Mouse (Mus musculus) heart, embryonic 16.5 days (tissue): ENCODE data around the gene Gm28305. TPM values are rescaled to one million over a fixed set of nuclear protein-coding genes. Genes with fewer than 3 reads are reported as not detected.

Experiments
- ATAC-seq: fragments of 200-750 bp; cut with Nextera tagmentation; replicated peaks from 2 replicates; pipeline ENCODE4 v1.8.0; 2017; ENCODE audit warnings: moderate number of reproducible peaks; ENCODE audit not compliant: insufficient read depth, low FRiP score; ENCODE audit errors: extremely low read depth
- H3K27ac ChIP-seq: fragments of 300-500 bp; sonication (generic); 2 replicates; pipeline ENCODE4 v1.5.1; 2014; ENCODE audit warnings: mild to moderate bottlenecking, low read length, control low read depth, moderate library complexity
- H3K27me3 ChIP-seq: fragments of 300-500 bp; sonication (generic); 2 replicates; pipeline ENCODE4 v1.6.1; 2014; ENCODE audit warnings: low read length, mixed read lengths; ENCODE audit not compliant: control insufficient read depth, insufficient read depth
- H3K36me3 ChIP-seq: fragments of 300-500 bp; sonication (generic); 2 replicates; pipeline ENCODE4 v1.6.1; 2014; ENCODE audit not compliant: control insufficient read depth, insufficient read depth
- H3K4me1 ChIP-seq: fragments of 300-500 bp; sonication (generic); 2 replicates; pipeline ENCODE4 v1.6.1; 2014; ENCODE audit warnings: low read length, mixed read lengths; ENCODE audit not compliant: control insufficient read depth, insufficient read depth
- H3K4me2 ChIP-seq: fragments of 300-500 bp; sonication (generic); 2 replicates; pipeline ENCODE4 v1.6.1; 2014; ENCODE audit warnings: low read depth, mild to moderate bottlenecking, control low read depth, low read length
- H3K4me3 ChIP-seq: fragments of 300-500 bp; sonication (generic); 2 replicates; pipeline ENCODE4 v1.5.1; 2014; ENCODE audit warnings: mild to moderate bottlenecking, control low read depth, low read length
- H3K9ac ChIP-seq: fragments of 300-500 bp; sonication (generic); 2 replicates; pipeline ENCODE4 v1.6.1; 2014; ENCODE audit warnings: low read length, control low read depth
- H3K9me3 ChIP-seq: fragments of 300-500 bp; sonication (generic); replicated peaks from 2 replicates; pipeline ENCODE4 v1.6.1; 2016; ENCODE audit warnings: low read length; ENCODE audit not compliant: control insufficient read depth
- WGBS: fragments of 180-500 bp; shearing (Covaris S2); extraction: QIAGEN DNeasy Blood & Tissue Kit; methylation state at CpG from one replicate; pipeline ENCODE4 v1.1.7; 2014; 5-methylcytosine and 5-hydroxymethylcytosine counted together
- polyA plus RNA-seq: library from polyadenylated mRNA; unstranded; fragments of >200 nt; fragmentation: Nextera tagmentation; extraction: Ambion mirVana; gene quantifications from 2 replicates; pipeline ENCODE4 v1.2.1, GENCODE M21; 2015

Gene Gm28305
- not detected in 2 replicates for polyA plus RNA-seq

GRCm38 (mm10) chr9:104040362-104040761 lies at the start of gene Gm28305:
TSS of gene Gm28305 (plus strand) at chr9:104040662.
- 57% methylated on average over 2 of the region's 2 CpGs for WGBS
- Histone ChIP-seq H3K27ac (no peak within 1 kb of the TSS), H3K27me3 (no peaks in the 10 kb centered on the region), H3K9ac (no peak within 1 kb of the TSS), H3K9me3 (no peaks in the 10 kb centered on the region), H3K4me3 (no peak within 1 kb of the TSS), H3K4me1 (peaks cover 7% of the 10 kb centered on the region), H3K4me2 (no peak within 1 kb of the TSS), H3K36me3 (peaks cover 2% of the 10 kb centered on the region; the same call in 1 of the 2 replicates)
- no peak for ATAC-seq

- H3K9me3 ChIP-seq = no peaks in the 10 kb centered on the region
- H3K27ac ChIP-seq = no peak overlapping the region
- no peak overlapping the region for H3K9ac ChIP-seq
- no peak for ATAC-seq
- peaks cover 9% of the 10 kb centered on the region for H3K4me1 ChIP-seq
- no peaks in the 10 kb centered on the region for H3K27me3 ChIP-seq
- H3K4me3 ChIP-seq = no peak overlapping the region
- 12% methylated on average over 2 of the region's 2 CpGs for WGBS
- no peaks in the 10 kb centered on the region for H3K36me3 ChIP-seq
- H3K4me2 ChIP-seq = no peak overlapping the region
Observed at GRCm38 (mm10) chr9:103996496-103996895, 44.0 kb upstream of the Gm28305 start.

GRCm38 (mm10) chr9:104000601-104001000 lies 39.9 kb upstream of the Gm28305 start:
- 16% methylated on average over 3 of the region's 3 CpGs for WGBS
- Histone ChIP-seq H3K9ac (no peak overlapping the region), H3K27me3 (no peaks in the 10 kb centered on the region), H3K36me3 (no peaks in the 10 kb centered on the region), H3K4me3 (no peak overlapping the region), H3K9me3 (no peaks in the 10 kb centered on the region), H3K27ac (no peak overlapping the region), H3K4me2 (no peak overlapping the region), H3K4me1 (peaks cover 18% of the 10 kb centered on the region)
- ATAC-seq = no peak

- Histone ChIP-seq H3K9me3 (no peaks in the 10 kb centered on the region), H3K4me3 (peak within 1 kb of the TSS; percentile 76), H3K4me2 (peak within 1 kb of the TSS; percentile 66), H3K4me1 (peaks cover 18% of the 10 kb centered on the region), H3K27me3 (no peaks in the 10 kb centered on the region), H3K36me3 (peaks cover 7% of the 10 kb centered on the region; the same call in 1 of the 2 replicates), H3K27ac (peak within 1 kb of the TSS; percentile 84), H3K9ac (peak within 1 kb of the TSS; percentile 81)
- peak; percentile 99 for ATAC-seq
- WGBS = under 1% methylated on average over 55 of the region's 55 CpGs
Observed at GRCm38 (mm10) chr9:104001921-104002859, 38.3 kb upstream of the Gm28305 start, which contains the start of gene Nphp3. TSS of gene Nphp3 (plus strand) at chr9:104002544.

- under 1% methylated on average over 37 of the region's 37 CpGs for whole genome bisulfite sequencing
- peak overlapping the region; percentile 77 for H3K27ac ChIP-seq
- ATAC-seq = peak; percentile 35
- no peaks in the 10 kb centered on the region for H3K27me3 ChIP-seq
- H3K9me3 ChIP-seq = no peaks in the 10 kb centered on the region
- peaks cover 7% of the 10 kb centered on the region; the same call in 1 of the 2 replicates for H3K36me3 ChIP-seq
- peaks cover 18% of the 10 kb centered on the region for H3K4me1 ChIP-seq
- peak overlapping the region; percentile 76 for H3K4me3 ChIP-seq
- H3K4me2 ChIP-seq = peak overlapping the region; percentile 66
- peak overlapping the region; percentile 81 for H3K9ac ChIP-seq
Observed at GRCm38 (mm10) chr9:104002913-104003330, 37.5 kb upstream of the Gm28305 start.

- H3K4me1 ChIP-seq = no peaks in the 10 kb centered on the region
- no peaks in the 10 kb centered on the region for H3K27me3 ChIP-seq
- H3K9me3 ChIP-seq = no peaks in the 10 kb centered on the region
- WGBS = 81% methylated on average over 1 of the region's 1 CpGs
- ATAC-seq = no peak
- peaks cover 28% of the 10 kb centered on the region for H3K36me3 ChIP-seq
- no peak overlapping the region for H3K4me3 ChIP-seq
- H3K27ac ChIP-seq = no peak overlapping the region
- no peak overlapping the region for H3K4me2 ChIP-seq
- H3K9ac ChIP-seq = no peak overlapping the region
Observed at GRCm38 (mm10) chr9:104014526-104014925, 25.9 kb upstream of the Gm28305 start.

- Histone ChIP-seq H3K9ac (no peak overlapping the region), H3K9me3 (no peaks in the 10 kb centered on the region), H3K4me1 (no peaks in the 10 kb centered on the region), H3K36me3 (peaks cover 27% of the 10 kb centered on the region), H3K4me2 (no peak overlapping the region), H3K27me3 (no peaks in the 10 kb centered on the region), H3K4me3 (no peak overlapping the region), H3K27ac (no peak overlapping the region)
- ATAC-seq = no peak
- WGBS = 89% methylated on average over 10 of the region's 10 CpGs
Observed at GRCm38 (mm10) chr9:104021026-104021425, 19.4 kb upstream of the Gm28305 start.

GRCm38 (mm10) chr9:104027186-104027585 lies 13.3 kb upstream of the Gm28305 start:
- 94% methylated on average over 8 of the region's 8 CpGs for WGBS
- Histone ChIP-seq H3K9ac (no peak overlapping the region), H3K36me3 (peaks cover 25% of the 10 kb centered on the region), H3K27ac (no peak overlapping the region), H3K9me3 (peaks cover 9% of the 10 kb centered on the region), H3K4me2 (no peak overlapping the region), H3K4me3 (no peak overlapping the region), H3K4me1 (no peaks in the 10 kb centered on the region), H3K27me3 (no peaks in the 10 kb centered on the region)
- ATAC-seq = no peak

- whole genome bisulfite sequencing = 87% methylated on average over 11 of the region's 11 CpGs
- no peaks in the 10 kb centered on the region for H3K27me3 ChIP-seq
- H3K9ac ChIP-seq = no peak overlapping the region
Observed at GRCm38 (mm10) chr9:104029861-104030260, 10.6 kb upstream of the Gm28305 start.

More at GRCm38 (mm10) chr9:104029861-104030260, 10.6 kb upstream of the Gm28305 start:
- H3K36me3 ChIP-seq = peaks cover 21% of the 10 kb centered on the region
- no peak overlapping the region for H3K4me3 ChIP-seq
- H3K27ac ChIP-seq = no peak overlapping the region
- H3K4me1 ChIP-seq = no peaks in the 10 kb centered on the region
- peaks cover 9% of the 10 kb centered on the region for H3K9me3 ChIP-seq
- no peak overlapping the region for H3K4me2 ChIP-seq
- ATAC-seq = no peak
